Mouse (Mus musculus) CH12.LX (cell line): ENCODE results near the gene Xpnpep2. TPM values are rescaled to one million over a fixed set of nuclear protein-coding genes. Genes with fewer than 3 reads are reported as not detected.

Source experiments
- DNase-seq: peaks from one replicate; pipeline ENCODE4 v3.0.0-alpha.2; 2013; ENCODE audit errors: extremely low read depth
- H3K27ac ChIP-seq: 2 replicates; pipeline ENCODE4 v1.5.1; 2012; ENCODE audit warnings: low read depth, mild to moderate bottlenecking, control low read depth, moderate library complexity; ENCODE audit not compliant: insufficient read depth
- H3K27me3 ChIP-seq: replicated peaks from 2 replicates; pipeline ENCODE3; 2012; ENCODE audit warnings: inconsistent platforms
- H3K36me3 ChIP-seq, 2 experiments: replicated peaks in 1 of 2; 2 replicates each; pipeline versions ENCODE3 to v1.6.1; 2012; ENCODE audit warnings: inconsistent platforms in 1 of 2, low read length in 1 of 2, mild to moderate bottlenecking in 1 of 2, mixed read lengths in 1 of 2, moderate library complexity in 1 of 2; ENCODE audit not compliant: control insufficient read depth in 1 of 2, insufficient read depth in 1 of 2
- H3K4me1 ChIP-seq, 2 experiments: 2 replicates each; pipeline ENCODE4 v1.6.1; 2012; ENCODE audit warnings: inconsistent platforms in 1 of 2, moderate library complexity in 1 of 2; ENCODE audit not compliant: insufficient read depth in 2 of 2, control insufficient read depth in 1 of 2
- H3K4me2 ChIP-seq: 2 replicates; pipeline ENCODE4 v1.6.1; 2012; ENCODE audit warnings: low read depth, mild to moderate bottlenecking, control low read depth; ENCODE audit not compliant: poor library complexity, insufficient read depth, severe bottlenecking
- H3K4me3 ChIP-seq, 3 experiments: fragments of 150-350 bp in 1 of 3; sonication (generic) in 1 of 3; replicated peaks in 1 of 3; 2 replicates each; pipeline versions ENCODE3 to v1.5.1; 2011 to 2012; ENCODE audit warnings: low read depth in 2 of 3, low read length in 2 of 3, mild to moderate bottlenecking in 2 of 3, moderate library complexity in 2 of 3, control low read depth in 1 of 3, improper control_type of control experiment in 1 of 3, inconsistent platforms in 1 of 3, mixed read lengths in 1 of 3; ENCODE audit not compliant: poor library complexity in 1 of 3
- H3K79me2 ChIP-seq: replicated peaks from 2 replicates; pipeline ENCODE4 v1.6.1; 2012; ENCODE audit warnings: mild to moderate bottlenecking, moderate library complexity; ENCODE audit not compliant: control insufficient read depth, poor library complexity, insufficient read depth, severe bottlenecking; ENCODE audit errors: extremely low read depth
- H3K9ac ChIP-seq: 2 replicates; pipeline ENCODE4 v1.6.1; 2012; ENCODE audit warnings: low read depth, mild to moderate bottlenecking, control low read depth, moderate library complexity; ENCODE audit not compliant: insufficient read depth
- H3K9me3 ChIP-seq: replicated peaks from 2 replicates; pipeline ENCODE3; 2012; ENCODE audit warnings: low read length, inconsistent platforms, mixed read lengths
- CHD1 ChIP-seq: IDR thresholded peaks from 2 replicates; pipeline ENCODE4 v1.6.1; 2012; ENCODE audit warnings: low read depth, low read length, improper control_type of control experiment, inconsistent platforms
- CHD2 ChIP-seq: IDR thresholded peaks from 2 replicates; pipeline ENCODE4 v1.6.1; 2011; ENCODE audit warnings: low read length, improper control_type of control experiment
- CTCF ChIP-seq, 2 experiments: IDR thresholded peaks in 1 of 2; conservative IDR thresholded peaks in 1 of 2; 2 replicates each; pipeline ENCODE4 v1.5.1; 2011 to 2012; ENCODE audit warnings: low read depth in 2 of 2, low read length in 2 of 2, improper control_type of control experiment in 1 of 2, inconsistent platforms in 1 of 2, mild to moderate bottlenecking in 1 of 2, moderate library complexity in 1 of 2
- E2F4 ChIP-seq: IDR thresholded peaks from 2 replicates; pipeline ENCODE4 v1.6.1; 2011; ENCODE audit warnings: low read depth, low read length, improper control_type of control experiment; ENCODE audit not compliant: insufficient replicate concordance
- EP300 ChIP-seq: IDR thresholded peaks from 2 replicates; pipeline ENCODE4 v1.6.1; 2011; ENCODE audit warnings: low read length, improper control_type of control experiment
- ETS1 ChIP-seq: conservative IDR thresholded peaks from 2 replicates; pipeline ENCODE4 v1.6.1; 2012; ENCODE audit warnings: low read depth, mild to moderate bottlenecking, inconsistent platforms, low read length, improper control_type of control experiment, moderate library complexity
- HCFC1 ChIP-seq: IDR thresholded peaks from 2 replicates; pipeline ENCODE4 v1.6.1; 2012; ENCODE audit warnings: low read depth, mild to moderate bottlenecking, inconsistent platforms, low read length, improper control_type of control experiment
- IRF4 ChIP-seq: IDR thresholded peaks from 2 replicates; pipeline ENCODE4 v1.6.1; 2014; ENCODE audit warnings: low read depth, mild to moderate bottlenecking, inconsistent platforms, low read length, improper control_type of control experiment
- MXI1 ChIP-seq: IDR thresholded peaks from 2 replicates; pipeline ENCODE4 v1.6.1; 2011; ENCODE audit warnings: mild to moderate bottlenecking, low read depth, low read length, improper control_type of control experiment
- POLR2A ChIP-seq: IDR thresholded peaks from 2 replicates; pipeline ENCODE4 v1.6.1; 2011; ENCODE audit warnings: low read depth, mild to moderate bottlenecking, improper control_type of control experiment, low read length
- POLR2AphosphoS2 ChIP-seq: IDR thresholded peaks from 2 replicates; pipeline ENCODE4 v1.6.1; 2011; ENCODE audit warnings: low read depth, low read length, improper control_type of control experiment
- RAD21 ChIP-seq: IDR thresholded peaks from 2 replicates; pipeline ENCODE4 v1.6.1; 2011; ENCODE audit warnings: low read depth, mild to moderate bottlenecking, low read length, improper control_type of control experiment, moderate library complexity
- RCOR1 ChIP-seq: conservative IDR thresholded peaks from 2 replicates; pipeline ENCODE4 v1.6.1; 2012; ENCODE audit warnings: low read depth, mild to moderate bottlenecking, inconsistent platforms, low read length, improper control_type of control experiment
- SIN3A ChIP-seq: IDR thresholded peaks from 2 replicates; pipeline ENCODE4 v1.6.1; 2012; ENCODE audit warnings: low read length, improper control_type of control experiment, inconsistent platforms
- SMC3 ChIP-seq: IDR thresholded peaks from 2 replicates; pipeline ENCODE4 v1.6.1; 2011; ENCODE audit warnings: low read depth, low read length, improper control_type of control experiment
- TBP ChIP-seq: conservative IDR thresholded peaks from 2 replicates; pipeline ENCODE4 v1.6.1; 2011; ENCODE audit warnings: low read depth, low read length, improper control_type of control experiment
- TCF12 ChIP-seq: IDR thresholded peaks from 2 replicates; pipeline ENCODE4 v1.6.1; 2014; ENCODE audit warnings: low read depth, mild to moderate bottlenecking, inconsistent platforms, low read length, improper control_type of control experiment
- UBTF ChIP-seq: IDR thresholded peaks from 2 replicates; pipeline ENCODE4 v1.6.1; 2012; ENCODE audit warnings: low read depth, mild to moderate bottlenecking, inconsistent platforms, low read length, improper control_type of control experiment, moderate library complexity
- USF1 ChIP-seq: IDR thresholded peaks from 2 replicates; pipeline ENCODE4 v1.6.1; 2014; ENCODE audit warnings: low read depth, mild to moderate bottlenecking, inconsistent platforms, low read length, improper control_type of control experiment
- ZKSCAN1 ChIP-seq: IDR thresholded peaks from 2 replicates; pipeline ENCODE4 v1.6.1; 2012; ENCODE audit warnings: low read depth, inconsistent platforms, low read length, improper control_type of control experiment, borderline replicate concordance
- ZMIZ1 ChIP-seq: IDR thresholded peaks from 2 replicates; pipeline ENCODE4 v1.6.1; 2012; ENCODE audit warnings: low read depth, mild to moderate bottlenecking, inconsistent platforms, low read length, improper control_type of control experiment
- ZNF384 ChIP-seq: IDR thresholded peaks from 2 replicates; pipeline ENCODE4 v1.6.1; 2012; ENCODE audit warnings: low read depth, low read length, improper control_type of control experiment, inconsistent platforms
- dilution Hi-C: fragments of 300-500 bp; cut with MboI; formaldehyde crosslinking; loops from 2 replicates; pipeline ENCODE4 v1.14.3; 2020; ENCODE audit warnings: low sequenced_read_pairs; ENCODE audit not compliant: extremely low pct_unique_long_range_greater_than_20kb, extremely low pct_ligation_motif_present
- in situ Hi-C: fragments of 300-500 bp; cut with MboI; formaldehyde crosslinking; loops from 3 replicates; pipeline ENCODE4 v1.14.3; 2019; ENCODE audit warnings: low sequenced_read_pairs, low pct_ligation_motif_present, low pct_unique_long_range_greater_than_20kb, mixed read lengths
- polyA plus RNA-seq: library from polyadenylated mRNA; unstranded; fragments of >175 nt; gene quantifications from 2 replicates; pipeline ENCODE4 v1.2.1, GENCODE M21; 2012; ENCODE audit warnings: low read depth; ENCODE audit not compliant: insufficient read length
- total RNA-seq, 2 experiments: library from RNA; depleted of rRNA; stranded (reverse); fragments of 300-350 nt in 1 of 2; fragments of >200 nt in 1 of 2; gene quantifications; 2 replicates each; pipeline ENCODE4 v1.2.3; 2012 to 2014

Xpnpep2 gene
- total and polyA plus RNA-seq, 3 experiments, result 0.05 to 0.14 (median 0.08) TPM

GRCm38 (mm10) chrX:48096580-48096979 lies 11.9 kb upstream of the Xpnpep2 start:
- dilution Hi-C loops (no loop called here), in situ Hi-C loops (no loop called here)
- H3K9ac ChIP-seq, result no peak overlapping the region
- no peak overlapping the region for H3K4me3 ChIP-seq
- no peaks in the 10 kb centered on the region for H3K9me3 ChIP-seq
- no peak overlapping the region for H3K27ac ChIP-seq
- H3K79me2 ChIP-seq, result no peaks in the 10 kb centered on the region
- no peaks in the 10 kb centered on the region for H3K36me3 ChIP-seq
- no peaks in the 10 kb centered on the region for H3K27me3 ChIP-seq
- H3K4me1 ChIP-seq, result no peaks in the 10 kb centered on the region
- H3K4me2 ChIP-seq, result no peak overlapping the region
- DNase-seq, result no peak
- no peak for TF ChIP-seq UBTF
- TF ChIP-seq SIN3A, result no peak
- TF ChIP-seq POLR2A, result no peak
- no peak for TF ChIP-seq CTCF (conservative IDR thresholded peaks at IDR 0.05 in 1 of 2, IDR thresholded peaks at IDR 0.05 in 1 of 2; ENCODE audit: low read depth in 2 of 2, low read length in 2 of 2)
- no peak for TF ChIP-seq POLR2AphosphoS2

- in situ Hi-C loops, result no loop called here
- no peak for DNase-seq
Observed at GRCm38 (mm10) chrX:48098470-48099129, 9.9 kb upstream of the Xpnpep2 start.

GRCm38 (mm10) chrX:48099871-48100270 lies 8.7 kb upstream of the Xpnpep2 start:
- Histone ChIP-seq H3K27me3 (no peaks in the 10 kb centered on the region), H3K79me2 (no peaks in the 10 kb centered on the region), H3K4me1 (no peaks in the 10 kb centered on the region), H3K4me2 (no peak overlapping the region), H3K4me3 (no peak overlapping the region), H3K9ac (no peak overlapping the region), H3K9me3 (no peaks in the 10 kb centered on the region), H3K27ac (no peak overlapping the region), H3K36me3 (no peaks in the 10 kb centered on the region)
- dilution Hi-C loops (no loop called here), in situ Hi-C loops (no loop called here)
- DNase-seq, result no peak
- TF ChIP-seq RAD21 (peak; percentile 30), CTCF (conservative IDR thresholded peaks at IDR 0.05 in 1 of 2, IDR thresholded peaks at IDR 0.05 in 1 of 2; ENCODE audit: low read depth in 2 of 2, low read length in 2 of 2) (peak in 1 of 2 experiments; percentile 48; a peak in 2 of 4 replicates), RCOR1 (no peak), SMC3 (peak; percentile 49)

More at GRCm38 (mm10) chrX:48098470-48099129, 9.9 kb upstream of the Xpnpep2 start:
- no peaks in the 10 kb centered on the region for H3K4me1 ChIP-seq
- no peak for TF ChIP-seq TCF12
- TF ChIP-seq RCOR1, result no peak
- TF ChIP-seq USF1, result no peak
- TF ChIP-seq ZMIZ1, result no peak
- no peak for TF ChIP-seq ETS1
- TF ChIP-seq MXI1, result no peak
- TF ChIP-seq E2F4, result no peak
- TF ChIP-seq IRF4, result no peak
- no peak for TF ChIP-seq ZNF384
- no peak for TF ChIP-seq EP300
- TF ChIP-seq CHD1, result no peak
- TF ChIP-seq CHD2, result no peak
- TF ChIP-seq ZKSCAN1, result no peak
- TF ChIP-seq TBP, result no peak
- no peak for TF ChIP-seq HCFC1
- TF ChIP-seq RAD21, result no peak
- H3K4me3 ChIP-seq, result no peak overlapping the region
- H3K27me3 ChIP-seq, result no peaks in the 10 kb centered on the region
- no peaks in the 10 kb centered on the region for H3K79me2 ChIP-seq
- no peaks in the 10 kb centered on the region for H3K36me3 ChIP-seq
- H3K4me2 ChIP-seq, result no peak overlapping the region
- no peaks in the 10 kb centered on the region for H3K9me3 ChIP-seq
- H3K9ac ChIP-seq, result no peak overlapping the region
- H3K27ac ChIP-seq, result no peak overlapping the region
- dilution Hi-C loops, result no loop called here
